Mouse (Mus musculus): ENCODE measurements around the gene Cux1. TPM values are rescaled to one million over a fixed set of nuclear protein-coding genes. Genes with fewer than 3 reads are reported as not detected.
"Not testable (repeated sequence)": the region's sequence is repeated elsewhere in the genome, so short reads cannot be mapped to it uniquely, and the experiment has no call there.

The Cux1 gene
- polyA plus RNA-seq, 1 experiment = 37.1 TPM

- Histone ChIP-seq H3K4me1 (ENCODE audit: control insufficient read depth, insufficient read depth, low read length) (no peaks in the 10 kb centered on the region), H3K4me3 (replicated peaks; ENCODE audit: control insufficient read depth, low read depth, low read length) (no peak overlapping the region), H3K27ac (ENCODE audit: control insufficient read depth, insufficient read depth, low read depth, low read length, poor library complexity) (no peak overlapping the region)
- WGBS = 73% methylated on average over 3 of the region's 3 CpGs
- no peak for TF ChIP-seq CTCF (IDR thresholded peaks at IDR 0.05; ENCODE audit: control insufficient read depth, insufficient read depth, low read length)
Measured at GRCm38 (mm10) chr5:136476272-136476671, 91.0 kb downstream of the Cux1 start.

GRCm38 (mm10) chr5:136475161-136475560, 92.1 kb downstream of the Cux1 start:
- no peak for TF ChIP-seq CTCF (IDR thresholded peaks at IDR 0.05; ENCODE audit: control insufficient read depth, insufficient read depth, low read length)
- TF ChIP-seq POLR2A (IDR thresholded peaks at IDR 0.05; ENCODE audit: borderline replicate concordance, control insufficient read depth, low read depth, low read length) = no peak
- no peak overlapping the region for H3K27ac ChIP-seq (ENCODE audit: control insufficient read depth, insufficient read depth, low read depth, low read length, poor library complexity)
- 78% methylated on average over 1 of the region's 1 CpGs for WGBS
- H3K4me1 ChIP-seq (ENCODE audit: control insufficient read depth, insufficient read depth, low read length) = no peaks in the 10 kb centered on the region
- H3K4me3 ChIP-seq (replicated peaks; ENCODE audit: control insufficient read depth, low read depth, low read length) = no peak overlapping the region

- peaks cover under 1% of the 10 kb centered on the region; the same call in 1 of the 2 replicates for H3K4me1 ChIP-seq (ENCODE audit: control insufficient read depth, insufficient read depth, low read length)
Measured at GRCm38 (mm10) chr5:136474086-136474485, 93.2 kb downstream of the Cux1 start.

GRCm38 (mm10) chr5:136473337-136473736, 94.0 kb downstream of the Cux1 start:
- WGBS = 83% methylated on average over 6 of the region's 6 CpGs
- no peak overlapping the region for H3K27ac ChIP-seq (ENCODE audit: control insufficient read depth, insufficient read depth, low read depth, low read length, poor library complexity)
- no peak for TF ChIP-seq POLR2A (IDR thresholded peaks at IDR 0.05; ENCODE audit: borderline replicate concordance, control insufficient read depth, low read depth, low read length)
- TF ChIP-seq CTCF (IDR thresholded peaks at IDR 0.05; ENCODE audit: control insufficient read depth, insufficient read depth, low read length) = no peak
- no peak overlapping the region for H3K4me3 ChIP-seq (replicated peaks; ENCODE audit: control insufficient read depth, low read depth, low read length)
- H3K4me1 ChIP-seq (ENCODE audit: control insufficient read depth, insufficient read depth, low read length) = peaks cover 2% of the 10 kb centered on the region; the same call in 1 of the 2 replicates

More at GRCm38 (mm10) chr5:136474086-136474485, 93.2 kb downstream of the Cux1 start:
- TF ChIP-seq POLR2A (IDR thresholded peaks at IDR 0.05; ENCODE audit: borderline replicate concordance, control insufficient read depth, low read depth, low read length) (no peak), CTCF (IDR thresholded peaks at IDR 0.05; ENCODE audit: control insufficient read depth, insufficient read depth, low read length) (no peak)
- no peak overlapping the region for H3K27ac ChIP-seq (ENCODE audit: control insufficient read depth, insufficient read depth, low read depth, low read length, poor library complexity)
- 89% methylated on average over 3 of the region's 3 CpGs for WGBS
- no peak overlapping the region for H3K4me3 ChIP-seq (replicated peaks; ENCODE audit: control insufficient read depth, low read depth, low read length)

- Histone ChIP-seq H3K4me1 (ENCODE audit: control insufficient read depth, insufficient read depth, low read length) (peaks cover 2% of the 10 kb centered on the region; the same call in 1 of the 2 replicates), H3K27ac (ENCODE audit: control insufficient read depth, insufficient read depth, low read depth, low read length, poor library complexity) (no peak overlapping the region), H3K4me3 (replicated peaks; ENCODE audit: control insufficient read depth, low read depth, low read length) (no peak overlapping the region)
- 87% methylated on average over 6 of the region's 6 CpGs for WGBS
- no peak for TF ChIP-seq CTCF (IDR thresholded peaks at IDR 0.05; ENCODE audit: control insufficient read depth, insufficient read depth, low read length)
- no peak for TF ChIP-seq POLR2A (IDR thresholded peaks at IDR 0.05; ENCODE audit: borderline replicate concordance, control insufficient read depth, low read depth, low read length)
Measured at GRCm38 (mm10) chr5:136472846-136473245, 94.4 kb downstream of the Cux1 start.

- not testable (repeated sequence) for H3K27ac ChIP-seq (ENCODE audit: control insufficient read depth, insufficient read depth, low read depth, low read length, poor library complexity); H3K4me3 ChIP-seq (replicated peaks; ENCODE audit: control insufficient read depth, low read depth, low read length); H3K4me1 ChIP-seq (ENCODE audit: control insufficient read depth, insufficient read depth, low read length)
- WGBS = 65% methylated on average over 2 of the region's 2 CpGs
Measured at GRCm38 (mm10) chr5:136470985-136471735, 96.1 kb downstream of the Cux1 start.

DNA sequence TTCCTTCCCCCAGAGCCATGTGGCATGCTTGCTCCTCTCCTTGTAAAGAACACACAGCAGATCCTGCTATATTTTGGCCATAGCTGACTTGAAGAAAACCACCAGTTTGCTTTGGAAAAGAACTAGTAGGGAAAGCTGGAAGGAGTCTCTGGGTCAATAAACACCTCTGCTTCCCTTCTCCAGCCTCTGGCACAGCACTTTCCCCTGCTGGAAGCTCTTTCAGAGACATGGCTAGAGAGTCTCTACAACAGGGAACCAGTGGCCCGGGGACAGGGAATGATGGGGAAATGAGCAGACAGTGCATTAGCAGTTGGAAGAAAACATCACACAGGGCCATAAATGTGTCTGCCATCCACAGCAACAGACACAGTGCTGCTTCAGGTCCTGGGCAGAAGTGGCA, 98.0 kb downstream of the Cux1 start:
- peaks cover 8% of the 10 kb centered on the region for H3K4me1 ChIP-seq (ENCODE audit: control insufficient read depth, insufficient read depth, low read length)
- no peak overlapping the region for H3K27ac ChIP-seq (ENCODE audit: control insufficient read depth, insufficient read depth, low read depth, low read length, poor library complexity)
- TF ChIP-seq CTCF (IDR thresholded peaks at IDR 0.05; ENCODE audit: control insufficient read depth, insufficient read depth, low read length) = no peak
- TF ChIP-seq POLR2A (IDR thresholded peaks at IDR 0.05; ENCODE audit: borderline replicate concordance, control insufficient read depth, low read depth, low read length) = no peak
- no peak overlapping the region for H3K4me3 ChIP-seq (replicated peaks; ENCODE audit: control insufficient read depth, low read depth, low read length)
- 45% methylated on average over 1 of the region's 1 CpGs for WGBS

DNA sequence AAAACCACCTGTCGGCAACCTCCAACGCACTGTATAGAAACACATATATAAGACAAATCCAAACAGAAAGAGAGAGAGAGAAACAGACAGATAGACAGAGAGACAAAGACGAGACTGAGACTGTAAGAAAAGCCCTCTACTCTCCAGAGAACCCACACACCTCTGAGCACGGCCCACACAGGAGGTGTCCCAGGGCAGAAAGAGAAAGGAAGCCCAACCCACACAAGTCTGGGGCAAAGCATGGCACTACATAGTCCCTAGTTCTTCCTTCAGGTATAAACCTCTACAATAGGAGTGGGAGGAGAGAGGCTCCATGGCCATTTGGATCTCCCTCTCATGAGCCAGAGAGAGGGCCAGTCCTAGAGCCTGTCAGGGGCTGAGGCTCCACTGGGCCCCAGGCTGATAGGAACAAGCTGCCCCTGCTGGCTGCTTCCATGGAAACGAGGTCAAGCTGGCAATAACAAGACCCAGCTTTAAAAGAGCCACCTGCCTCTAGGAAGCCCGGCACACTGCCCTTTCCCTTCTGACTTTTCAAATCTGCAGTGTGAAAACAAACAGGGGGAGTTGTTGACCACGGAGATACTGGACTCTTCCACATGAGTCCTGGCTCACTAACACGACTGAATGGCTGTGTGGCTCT, 99.8 kb downstream of the Cux1 start:
- H3K4me1 ChIP-seq (ENCODE audit: control insufficient read depth, insufficient read depth, low read length) = peaks cover 13% of the 10 kb centered on the region
- TF ChIP-seq POLR2A (IDR thresholded peaks at IDR 0.05; ENCODE audit: borderline replicate concordance, control insufficient read depth, low read depth, low read length) = no peak
- no peak for TF ChIP-seq CTCF (IDR thresholded peaks at IDR 0.05; ENCODE audit: control insufficient read depth, insufficient read depth, low read length)
- H3K27ac ChIP-seq (ENCODE audit: control insufficient read depth, insufficient read depth, low read depth, low read length, poor library complexity) = no peak overlapping the region
- no peak overlapping the region for H3K4me3 ChIP-seq (replicated peaks; ENCODE audit: control insufficient read depth, low read depth, low read length)
- WGBS = 39% methylated on average over 7 of the region's 8 CpGs
